Mouse (Mus musculus) MEL (cell line): ENCODE measurements around the gene Pms1.

Experiments
- CTCF ChIP-seq, 3 experiments: IDR thresholded peaks in 2 of 3; conservative IDR thresholded peaks in 1 of 3; 2 replicates each; pipeline ENCODE4 v1.5.1; 2011 to 2012; ENCODE audit warnings: low read length in 3 of 3, low read depth in 2 of 3, mild to moderate bottlenecking in 2 of 3, improper control_type of control experiment in 1 of 3, inconsistent platforms in 1 of 3, mixed read lengths in 1 of 3, moderate library complexity in 1 of 3; ENCODE audit not compliant: control insufficient read depth in 1 of 3, insufficient read depth in 1 of 3, poor library complexity in 1 of 3, severe bottlenecking in 1 of 3
- EP300 ChIP-seq, 2 experiments: IDR thresholded peaks; 2 replicates each; pipeline ENCODE4 v1.6.1; 2011; ENCODE audit warnings: improper control_type of control experiment in 2 of 2, low read length in 2 of 2, low read depth in 1 of 2, mild to moderate bottlenecking in 1 of 2
- ETS1 ChIP-seq: IDR thresholded peaks from 2 replicates; pipeline ENCODE4 v1.6.1; 2012; ENCODE audit warnings: low read depth, mild to moderate bottlenecking, inconsistent platforms, low read length, improper control_type of control experiment, moderate library complexity
- GATA1 ChIP-seq: IDR thresholded peaks from 2 replicates; pipeline ENCODE4 v1.6.1; 2011; ENCODE audit warnings: low read depth, low read length, improper control_type of control experiment
- HCFC1 ChIP-seq: IDR thresholded peaks from 2 replicates; pipeline ENCODE4 v1.6.1; 2012; ENCODE audit warnings: low read depth, mild to moderate bottlenecking, inconsistent platforms, low read length, improper control_type of control experiment, moderate library complexity
- MYB ChIP-seq: IDR thresholded peaks from 2 replicates; pipeline ENCODE4 v1.6.1; 2011; ENCODE audit warnings: mild to moderate bottlenecking, low read depth, low read length, improper control_type of control experiment
- POLR2A ChIP-seq, 2 experiments: IDR thresholded peaks; 2 replicates each; pipeline ENCODE4 v1.6.1; 2011 to 2012; ENCODE audit warnings: low read length in 2 of 2, mild to moderate bottlenecking in 2 of 2, control low read depth in 1 of 2, improper control_type of control experiment in 1 of 2, low read depth in 1 of 2, moderate library complexity in 1 of 2; ENCODE audit not compliant: control insufficient read depth in 1 of 2, insufficient read depth in 1 of 2, poor library complexity in 1 of 2
- RAD21 ChIP-seq: IDR thresholded peaks from 2 replicates; pipeline ENCODE4 v1.6.1; 2011; ENCODE audit warnings: mild to moderate bottlenecking, low read depth, low read length, improper control_type of control experiment
- TCF12 ChIP-seq: IDR thresholded peaks from 2 replicates; pipeline ENCODE4 v1.6.1; 2014; ENCODE audit warnings: low read depth, mild to moderate bottlenecking, inconsistent platforms, low read length, improper control_type of control experiment, moderate library complexity
- UBTF ChIP-seq: IDR thresholded peaks from 2 replicates; pipeline ENCODE4 v1.6.1; 2012; ENCODE audit warnings: low read depth, mild to moderate bottlenecking, inconsistent platforms, low read length, improper control_type of control experiment, moderate library complexity, borderline replicate concordance; ENCODE audit not compliant: insufficient read depth
- USF1 ChIP-seq: IDR thresholded peaks from 2 replicates; pipeline ENCODE4 v1.6.1; 2014; ENCODE audit warnings: low read depth, mild to moderate bottlenecking, inconsistent platforms, low read length, improper control_type of control experiment, moderate library complexity
- ZC3H11A ChIP-seq: IDR thresholded peaks from 2 replicates; pipeline ENCODE4 v1.6.1; 2012; ENCODE audit warnings: low read depth, mild to moderate bottlenecking, inconsistent platforms, low read length, improper control_type of control experiment

DNA sequence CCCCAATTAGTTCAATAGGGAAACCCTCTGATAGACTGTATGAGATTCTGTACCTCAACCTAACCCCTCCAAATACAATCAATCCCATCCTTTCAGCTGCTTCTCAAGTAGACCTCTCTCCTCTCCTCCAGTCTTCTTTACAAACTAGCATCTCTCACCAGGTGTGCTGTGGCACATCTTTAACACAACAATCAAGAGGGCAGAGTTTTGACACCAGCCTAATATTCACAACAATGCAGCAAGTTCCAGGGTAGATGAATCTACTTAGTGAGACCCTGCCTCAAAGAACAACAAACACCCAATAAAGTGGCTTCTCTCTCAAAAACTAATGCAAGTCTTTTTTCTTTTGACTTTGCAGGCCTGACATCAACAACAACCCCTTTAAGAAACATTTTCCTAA is 86.7 kb downstream of the Pms1 start:
- TF ChIP-seq POLR2A (IDR thresholded peaks at IDR 0.05; ENCODE audit: control insufficient read depth in 1 of 2, insufficient read depth in 1 of 2, low read depth in 1 of 2, low read length in 2 of 2, poor library complexity in 1 of 2) (no peak), UBTF (no peak), USF1 (no peak), ZC3H11A (no peak), MYB (no peak), CTCF (IDR thresholded peaks at IDR 0.05 in 2 of 3, conservative IDR thresholded peaks at IDR 0.05 in 1 of 3; ENCODE audit: control insufficient read depth in 1 of 3, insufficient read depth in 1 of 3, low read depth in 2 of 3, low read length in 3 of 3, poor library complexity in 1 of 3, severe bottlenecking in 1 of 3) (no peak), ETS1 (no peak), GATA1 (no peak), HCFC1 (no peak), EP300 (IDR thresholded peaks at IDR 0.05; ENCODE audit: low read depth in 1 of 2, low read length in 2 of 2) (no peak), RAD21 (no peak), TCF12 (no peak)
